Mouse (Mus musculus) cortical plate, adult 2 months (tissue): ENCODE results near the gene Selenon.

ENCODE experiments used
- CTCF ChIP-seq: fragments of 200-500 bp; IDR thresholded peaks from 2 replicates; pipeline ENCODE4 v1.5.1; 2011; ENCODE audit warnings: mild to moderate bottlenecking, control low read depth, low read length; ENCODE audit not compliant: insufficient read depth; ENCODE audit errors: extremely low read depth
- POLR2A ChIP-seq: fragments of 200-500 bp; IDR thresholded peaks from 2 replicates; pipeline ENCODE4 v1.6.1; 2011; ENCODE audit warnings: mild to moderate bottlenecking, low read length, control low read depth; ENCODE audit not compliant: insufficient read depth; ENCODE audit errors: extremely low read depth

- TF ChIP-seq CTCF = no peak
- TF ChIP-seq POLR2A = no peak
These were observed 20.7 kb upstream of the Selenon start for GRCm38 (mm10) chr4:134572449-134573300.
